In genomic region chr5:139516281-139516680, GRCm38 (mm10) we compare ENCODE assay signal across 15 mouse cellular contexts. TPM values are rescaled to one million over a fixed set of nuclear protein-coding genes. Genes with fewer than 3 reads are reported as not detected.
A peak's percentile ranks its signal among the peaks of the same experiment; 100 is the strongest.
DNase-seq lines count a peak whose midpoint lies in the region; ATAC-seq and TF ChIP-seq lines count a peak whose summit lies in the region.
"Had no signal": no experiment of that assay in that cellular context is flagged by ENCODE, and none has a peak within 500 bp of the region (broad histone marks: within the 10 kb centered on the region; RNA-seq: fewer than 3 reads in every experiment).

No protein-coding gene starts in this region.

- no peak for TF ChIP-seq CTCF in midbrain, postnatal 0 days (IDR thresholded peaks at IDR 0.05)
- TF ChIP-seq CTCF in forebrain, postnatal 0 days (IDR thresholded peaks at IDR 0.05; ENCODE audit: low read depth): no peak

- H3K4me2 ChIP-seq in embryonic facial prominence, embryonic 14.5 days (ENCODE audit: low read depth, low read length): no peak overlapping the region
- H3K4me2 ChIP-seq in midbrain, embryonic 14.5 days (ENCODE audit: low read length): no peak overlapping the region
- H3K4me2 ChIP-seq in midbrain, postnatal 0 days (ENCODE audit: low read depth, low read length, poor library complexity, severe bottlenecking): no peak overlapping the region
- H3K4me2 ChIP-seq in forebrain, postnatal 0 days (ENCODE audit: low read depth): no peak overlapping the region
- H3K4me2 ChIP-seq: hindbrain, embryonic 13.5 days had no signal

- ATAC-seq in embryonic facial prominence, embryonic 14.5 days (ENCODE audit: low read depth): peak; percentile 50; the same call in 1 of the 2 replicates
- ATAC-seq in midbrain, embryonic 14.5 days (ENCODE audit: low FRiP score, low TSS enrichment): no peak
- ATAC-seq in midbrain, postnatal 0 days (ENCODE audit: low FRiP score): no peak
- peak; percentile 20; the same call in 1 of the 2 replicates for ATAC-seq in forebrain, postnatal 0 days
- ATAC-seq: activated CD4-positive, CD25-positive, alpha-beta regulatory T cell, adult 4 months had no signal

- no peak overlapping the region for H3K27ac ChIP-seq in embryonic facial prominence, embryonic 14.5 days (replicated peaks; ENCODE audit: low read depth, low read length)
- no peak overlapping the region for H3K27ac ChIP-seq in embryonic facial prominence, embryonic 10.5 days (replicated peaks)
- no peak overlapping the region for H3K27ac ChIP-seq in midbrain, embryonic 14.5 days (replicated peaks; ENCODE audit: low read depth, low read length)
- no peak overlapping the region for H3K27ac ChIP-seq in midbrain, postnatal 0 days (ENCODE audit: low read depth, low read length)
- H3K27ac ChIP-seq in forebrain, postnatal 0 days (ENCODE audit: low read depth, low read length): no peak overlapping the region
- H3K27ac ChIP-seq: hindbrain, embryonic 13.5 days had no signal

- 0 out of 2 replicates have a peak, but pooled peaks cover 4% of the 10 kb centered on the region for H3K4me1 ChIP-seq in embryonic facial prominence, embryonic 14.5 days (ENCODE audit: control insufficient read depth, insufficient read depth, low read length)
- H3K4me1 ChIP-seq in embryonic facial prominence, embryonic 10.5 days: 0 out of 2 replicates have a peak, but pooled peaks cover 1% of the 10 kb centered on the region
- no peaks in the 10 kb centered on the region for H3K4me1 ChIP-seq in midbrain, embryonic 14.5 days (ENCODE audit: control insufficient read depth, insufficient read depth, low read length)
- no peaks in the 10 kb centered on the region for H3K4me1 ChIP-seq in midbrain, postnatal 0 days (ENCODE audit: insufficient read depth, low read length)
- no peaks in the 10 kb centered on the region for H3K4me1 ChIP-seq in forebrain, postnatal 0 days (ENCODE audit: insufficient read depth)

- DNase-seq in embryonic facial prominence, embryonic 14.5 days (ENCODE audit: low spot score): no peak
- no peak for DNase-seq in embryonic facial prominence, embryonic 10.5 days (ENCODE audit: low spot score)
- peak; percentile 66 for DNase-seq in heart, postnatal 4 days
- DNase-seq in heart, adult 18-20 months: no peak
- DNase-seq in midbrain, embryonic 14.5 days: peak; percentile 31
- DNase-seq in midbrain, postnatal 0 days (ENCODE audit: low spot score): no peak
- peak; percentile 33 for DNase-seq in forebrain, postnatal 0 days
- DNase-seq in T-cell, adult 2 months (ENCODE audit: low spot score): no peak
- DNase-seq: spleen, adult 18-20 months had no signal

- H3K9ac ChIP-seq in embryonic facial prominence, embryonic 14.5 days (ENCODE audit: low read depth, low read length): no peak overlapping the region
- H3K9ac ChIP-seq in midbrain, embryonic 14.5 days (replicated peaks; ENCODE audit: low read length): no peak overlapping the region
- no peak overlapping the region for H3K9ac ChIP-seq in midbrain, postnatal 0 days (replicated peaks; ENCODE audit: low read length, poor library complexity, severe bottlenecking)
- H3K9ac ChIP-seq in forebrain, postnatal 0 days: no peak overlapping the region
- H3K9ac ChIP-seq: hindbrain, embryonic 13.5 days had no signal

- peaks cover 5% of the 10 kb centered on the region; the same call in 1 of the 2 replicates for H3K9me3 ChIP-seq in embryonic facial prominence, embryonic 14.5 days (ENCODE audit: control insufficient read depth, low read length)
- no peaks in the 10 kb centered on the region for H3K9me3 ChIP-seq in embryonic facial prominence, embryonic 10.5 days
- H3K9me3 ChIP-seq in midbrain, embryonic 14.5 days (ENCODE audit: control insufficient read depth, low read length): no peaks in the 10 kb centered on the region
- H3K9me3 ChIP-seq in midbrain, postnatal 0 days (ENCODE audit: low read length): no peaks in the 10 kb centered on the region
- no peaks in the 10 kb centered on the region for H3K9me3 ChIP-seq in forebrain, postnatal 0 days (ENCODE audit: low read length)
- H3K9me3 ChIP-seq: hindbrain, embryonic 13.5 days had no signal

- H3K27me3 ChIP-seq in embryonic facial prominence, embryonic 14.5 days (replicated peaks; ENCODE audit: control insufficient read depth, insufficient read depth, low read length): no peaks in the 10 kb centered on the region
- peaks cover 15% of the 10 kb centered on the region for H3K27me3 ChIP-seq in embryonic facial prominence, embryonic 10.5 days (replicated peaks; ENCODE audit: low read depth, poor library complexity, severe bottlenecking)
- no peaks in the 10 kb centered on the region for H3K27me3 ChIP-seq in midbrain, embryonic 14.5 days (ENCODE audit: control insufficient read depth, insufficient read depth, low read length)
- no peaks in the 10 kb centered on the region for H3K27me3 ChIP-seq in midbrain, postnatal 0 days (ENCODE audit: insufficient read depth, low read length)
- H3K27me3 ChIP-seq in forebrain, postnatal 0 days (ENCODE audit: insufficient read depth, low read length): peaks cover 2% of the 10 kb centered on the region; the same call in 1 of the 2 replicates

- H3K4me3 ChIP-seq in embryonic facial prominence, embryonic 14.5 days (ENCODE audit: low read depth, low read length): no peak overlapping the region
- H3K4me3 ChIP-seq in embryonic facial prominence, embryonic 10.5 days: no peak overlapping the region
- H3K4me3 ChIP-seq in midbrain, embryonic 14.5 days (replicated peaks; ENCODE audit: low read depth, low read length): no peak overlapping the region
- no peak overlapping the region for H3K4me3 ChIP-seq in midbrain, postnatal 0 days (ENCODE audit: low read depth, low read length)
- H3K4me3 ChIP-seq in forebrain, postnatal 0 days (ENCODE audit: low read depth, low read length): no peak overlapping the region
- H3K4me3 ChIP-seq: hindbrain, embryonic 13.5 days; myocyte had no signal

- 32% methylated on average over 11 of the region's 11 CpGs for WGBS in embryonic facial prominence, embryonic 14.5 days
- 50% methylated on average over 11 of the region's 11 CpGs for WGBS in embryonic facial prominence, embryonic 10.5 days
- WGBS in midbrain, embryonic 14.5 days: 39% methylated on average over 11 of the region's 11 CpGs
- WGBS in midbrain, postnatal 0 days: 35% methylated on average over 11 of the region's 11 CpGs
- 18% methylated on average over 11 of the region's 11 CpGs for WGBS in forebrain, postnatal 0 days

- H3K36me3 ChIP-seq in embryonic facial prominence, embryonic 14.5 days (ENCODE audit: control insufficient read depth, insufficient read depth, low read length): no peaks in the 10 kb centered on the region
- H3K36me3 ChIP-seq in embryonic facial prominence, embryonic 10.5 days (replicated peaks): no peaks in the 10 kb centered on the region
- no peaks in the 10 kb centered on the region for H3K36me3 ChIP-seq in midbrain, embryonic 14.5 days (ENCODE audit: control insufficient read depth, insufficient read depth, low read length)
- no peaks in the 10 kb centered on the region for H3K36me3 ChIP-seq in midbrain, postnatal 0 days (ENCODE audit: insufficient read depth, low read length)
- H3K36me3 ChIP-seq in forebrain, postnatal 0 days (ENCODE audit: insufficient read depth): no peaks in the 10 kb centered on the region
- H3K36me3 ChIP-seq: hindbrain, embryonic 13.5 days had no signal

RNA-seq across cellular contexts. Expression of gene Uncx, which starts 27.0 kb away (rescaled TPM):
- 2.5 and 2.9 TPM in 2 replicates for polyA plus RNA-seq in embryonic facial prominence, embryonic 14.5 days (2014; fragmentation: Nextera tagmentation; extraction: Ambion mirVana)
- polyA plus RNA-seq in embryonic facial prominence, embryonic 10.5 days (2016; fragmentation: Nextera tagmentation; extraction: Ambion mirVana): 3.3 and 4.7 TPM in 2 replicates
- total RNA-seq in heart, postnatal 4 days (2021): not detected
- total RNA-seq in heart, adult 18-20 months (2021): not detected
- polyA plus RNA-seq in midbrain, embryonic 14.5 days (2014; fragmentation: Nextera tagmentation; extraction: Ambion mirVana): 39.6 and 44.0 TPM in 2 replicates
- total RNA-seq in midbrain, postnatal 0 days (2014; rRNA removed): 21.2 and 24.3 TPM in 2 replicates
- polyA plus RNA-seq in midbrain, postnatal 0 days (2015; fragmentation: Nextera tagmentation; extraction: Ambion mirVana): 15.5 and 20.0 TPM in 2 replicates
- 3.4 and 5.8 TPM in 2 replicates for total RNA-seq in forebrain, postnatal 0 days (2014; rRNA removed)
- polyA plus RNA-seq in forebrain, postnatal 0 days (2015; fragmentation: Nextera tagmentation; extraction: Ambion mirVana): 0.93 and 2.8 TPM in 2 replicates
- total RNA-seq: gastrocnemius, adult 18-20 months; MEL had no signal
- polyA plus RNA-seq: activated CD4-positive, CD25-positive, alpha-beta regulatory T cell, adult 4 months; C2C12; myocyte had no signal

RNA-seq across cellular contexts. Expression of gene Zfand2a, which starts 31.9 kb away (rescaled TPM):
- polyA plus RNA-seq in embryonic facial prominence, embryonic 14.5 days (2014; fragmentation: Nextera tagmentation; extraction: Ambion mirVana): 5.4 and 10.8 TPM in 2 replicates
- polyA plus RNA-seq in embryonic facial prominence, embryonic 10.5 days (2016; fragmentation: Nextera tagmentation; extraction: Ambion mirVana): 10.2 and 12.5 TPM in 2 replicates
- 10 to 100 TPM; 20.6 to 21.5 TPM for total RNA-seq in heart, postnatal 4 days (2021)
- total RNA-seq in heart, adult 18-20 months (2021): 10 to 100 TPM; 15.8 to 20.1 TPM
- 14.0 and 14.1 TPM in 2 replicates for polyA plus RNA-seq in midbrain, embryonic 14.5 days (2014; fragmentation: Nextera tagmentation; extraction: Ambion mirVana)
- 56.5 and 60.6 TPM in 2 replicates for total RNA-seq in midbrain, postnatal 0 days (2014; rRNA removed)
- polyA plus RNA-seq in midbrain, postnatal 0 days (2015; fragmentation: Nextera tagmentation; extraction: Ambion mirVana): 30.4 and 35.0 TPM in 2 replicates
- total RNA-seq in forebrain, postnatal 0 days (2014; rRNA removed): 50.4 and 51.7 TPM in 2 replicates
- polyA plus RNA-seq in forebrain, postnatal 0 days (2015; fragmentation: Nextera tagmentation; extraction: Ambion mirVana): 23.9 and 29.8 TPM in 2 replicates

RNA-seq across cellular contexts. Expression of gene 3110082I17Rik, which starts 56.0 kb away (rescaled TPM):
- polyA plus RNA-seq in embryonic facial prominence, embryonic 14.5 days (2014; fragmentation: Nextera tagmentation; extraction: Ambion mirVana): 24.7 and 30.9 TPM in 2 replicates
- polyA plus RNA-seq in embryonic facial prominence, embryonic 10.5 days (2016; fragmentation: Nextera tagmentation; extraction: Ambion mirVana): 58.2 and 58.5 TPM in 2 replicates
- total RNA-seq in heart, postnatal 4 days (2021): 10 to 100 TPM; 10.8 to 10.9 TPM
- 1 to 10 TPM; 5.6 TPM for total RNA-seq in heart, adult 18-20 months (2021)
- polyA plus RNA-seq in midbrain, embryonic 14.5 days (2014; fragmentation: Nextera tagmentation; extraction: Ambion mirVana): 10.8 and 12.8 TPM in 2 replicates
- 4.3 and 7.9 TPM in 2 replicates for total RNA-seq in midbrain, postnatal 0 days (2014; rRNA removed)
- 14.9 and 15.1 TPM in 2 replicates for polyA plus RNA-seq in midbrain, postnatal 0 days (2015; fragmentation: Nextera tagmentation; extraction: Ambion mirVana)
- total RNA-seq in forebrain, postnatal 0 days (2014; rRNA removed): 10.5 and 11.9 TPM in 2 replicates
- 17.4 and 19.4 TPM in 2 replicates for polyA plus RNA-seq in forebrain, postnatal 0 days (2015; fragmentation: Nextera tagmentation; extraction: Ambion mirVana)

Comparison
In these comparisons a context has a peak if more than half of its experiments do, and no peak if none do; other contexts are left out.
1. DNase-seq: peak in heart, postnatal 4 days (single experiment), midbrain, embryonic 14.5 days (single experiment) and forebrain, postnatal 0 days (single experiment); none in embryonic facial prominence, embryonic 14.5 days (single experiment), embryonic facial prominence, embryonic 10.5 days (single experiment), heart, adult 18-20 months (0 of 2), midbrain, postnatal 0 days (single experiment) and T-cell, adult 2 months (single experiment).
2. ATAC-seq: peak in embryonic facial prominence, embryonic 14.5 days (single experiment) and forebrain, postnatal 0 days (single experiment); none in midbrain, embryonic 14.5 days (single experiment) and midbrain, postnatal 0 days (single experiment).